Mouse (Mus musculus): ENCODE measurements around the gene Gm39115. TPM values are rescaled to one million over a fixed set of nuclear protein-coding genes. Genes with fewer than 3 reads are reported as not detected.
"Not testable (repeated sequence)": the region's sequence is repeated elsewhere in the genome, so short reads cannot be mapped to it uniquely, and the experiment has no call there.

Gm39115 gene
- polyA plus RNA-seq, 1 experiment, result not detected

DNA sequence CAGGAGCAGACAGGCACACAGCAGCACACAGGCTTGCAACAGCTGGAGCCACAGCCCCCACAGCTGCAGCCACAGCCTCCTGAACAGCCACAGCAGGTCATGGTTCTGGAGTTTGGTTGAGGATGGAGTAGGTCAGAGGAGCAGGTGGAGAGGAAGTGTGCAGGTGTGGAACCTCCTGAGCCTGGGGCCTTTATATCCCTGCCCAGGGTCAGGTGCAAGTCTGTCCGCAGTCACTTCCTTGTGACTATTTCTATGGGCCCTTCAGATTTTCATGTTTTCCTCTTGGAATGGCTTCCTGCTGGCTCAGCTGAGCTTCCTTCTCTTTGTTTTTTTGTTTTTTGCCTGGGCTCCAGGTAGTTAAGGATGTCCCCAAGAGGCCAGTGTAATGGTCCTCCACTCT lies 15.2 kb downstream of the Gm39115 start, which contains the start of gene Gm45618:
Gene Gm45618 (minus strand): TSS at position 101 of the 400 bp plus-strand sequence.
- not testable (repeated sequence) for TF ChIP-seq GATA1 (IDR thresholded peaks at IDR 0.05; ENCODE audit: low read length)

DNA sequence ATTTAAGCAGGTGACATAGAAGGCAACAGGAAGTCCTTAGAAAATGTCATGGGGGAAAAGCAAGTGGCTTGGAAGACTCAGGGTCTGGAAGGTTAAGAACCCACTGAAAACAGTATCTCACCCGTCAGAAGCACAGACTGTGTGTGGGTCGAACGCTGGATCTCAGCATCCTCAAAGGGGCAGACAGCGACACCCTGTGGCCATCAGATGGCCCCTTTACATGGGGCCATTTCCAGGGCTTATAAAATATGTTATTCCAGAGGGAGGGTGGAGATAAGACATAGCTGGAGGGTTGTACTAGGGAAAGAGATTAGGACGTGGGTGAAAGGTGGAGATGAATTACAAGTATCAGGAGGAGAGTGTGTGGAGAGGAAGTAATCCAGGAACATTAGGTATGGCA lies 16.2 kb downstream of the Gm39115 start:
- TF ChIP-seq GATA1 (IDR thresholded peaks at IDR 0.05; ENCODE audit: low read length), result no peak

DNA sequence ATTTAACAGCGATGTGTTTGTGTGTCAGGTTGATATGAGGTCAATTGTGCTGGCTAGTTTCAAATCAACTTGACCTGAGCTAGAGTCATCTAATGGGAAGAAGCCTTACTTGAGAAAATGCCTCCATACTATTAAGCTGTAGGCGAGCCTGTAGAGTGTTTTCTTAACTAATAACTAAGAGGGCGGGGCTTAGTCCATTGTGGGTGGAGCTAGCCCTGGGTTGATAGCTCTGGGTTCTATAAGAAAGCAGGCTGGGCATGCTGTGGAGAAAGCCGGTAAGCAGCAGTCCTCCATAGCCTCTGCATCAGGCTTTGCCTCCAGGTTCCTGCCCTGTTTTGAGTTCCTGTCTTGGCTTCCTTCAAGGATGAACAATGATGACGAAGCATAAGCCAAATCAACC lies 31.1 kb downstream of the Gm39115 start:
- TF ChIP-seq GATA1 (IDR thresholded peaks at IDR 0.05; ENCODE audit: low read length), result no peak

DNA sequence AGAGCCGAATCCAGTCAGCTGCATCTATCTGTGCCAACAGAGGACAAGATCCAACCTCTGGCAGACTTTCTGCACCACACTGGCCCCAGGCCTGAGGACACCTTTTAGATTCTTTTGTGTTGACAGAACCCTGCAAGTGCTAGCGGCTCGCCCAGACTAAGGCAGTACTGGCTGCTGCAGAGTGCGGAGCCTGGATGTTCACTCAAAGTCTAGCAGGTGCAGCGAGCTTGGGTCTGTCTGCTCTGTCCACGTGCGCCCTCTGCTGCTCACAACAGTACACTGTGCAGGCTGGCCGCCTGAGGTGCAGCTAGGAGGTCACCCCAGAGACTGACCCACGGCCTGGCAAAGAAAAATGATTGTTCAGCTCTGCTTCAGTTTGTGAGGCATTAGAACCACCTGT lies 38.1 kb downstream of the Gm39115 start:
- TF ChIP-seq GATA1 (IDR thresholded peaks at IDR 0.05; ENCODE audit: low read length), result no peak

DNA sequence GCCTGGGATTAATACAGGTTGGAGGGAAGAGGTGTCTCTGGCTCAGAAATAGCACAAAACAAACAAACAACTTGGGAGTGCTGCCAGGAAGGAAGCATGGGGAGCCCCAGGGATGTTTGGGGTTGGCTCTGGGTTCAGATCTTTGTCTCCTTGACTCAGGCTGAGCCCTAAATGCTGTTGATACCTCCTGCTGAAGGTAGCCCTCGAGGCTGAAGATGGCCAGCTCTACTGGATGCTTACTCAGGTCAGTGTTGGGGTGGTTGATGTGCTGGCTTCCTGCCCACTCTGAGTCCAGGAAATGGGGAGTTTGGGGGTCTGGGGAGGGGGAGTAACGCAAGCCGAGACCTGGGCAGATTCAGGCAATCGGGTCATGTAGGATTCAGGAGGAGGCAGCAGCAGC lies 39.1 kb downstream of the Gm39115 start:
- no peak for TF ChIP-seq GATA1 (IDR thresholded peaks at IDR 0.05; ENCODE audit: low read length)

DNA sequence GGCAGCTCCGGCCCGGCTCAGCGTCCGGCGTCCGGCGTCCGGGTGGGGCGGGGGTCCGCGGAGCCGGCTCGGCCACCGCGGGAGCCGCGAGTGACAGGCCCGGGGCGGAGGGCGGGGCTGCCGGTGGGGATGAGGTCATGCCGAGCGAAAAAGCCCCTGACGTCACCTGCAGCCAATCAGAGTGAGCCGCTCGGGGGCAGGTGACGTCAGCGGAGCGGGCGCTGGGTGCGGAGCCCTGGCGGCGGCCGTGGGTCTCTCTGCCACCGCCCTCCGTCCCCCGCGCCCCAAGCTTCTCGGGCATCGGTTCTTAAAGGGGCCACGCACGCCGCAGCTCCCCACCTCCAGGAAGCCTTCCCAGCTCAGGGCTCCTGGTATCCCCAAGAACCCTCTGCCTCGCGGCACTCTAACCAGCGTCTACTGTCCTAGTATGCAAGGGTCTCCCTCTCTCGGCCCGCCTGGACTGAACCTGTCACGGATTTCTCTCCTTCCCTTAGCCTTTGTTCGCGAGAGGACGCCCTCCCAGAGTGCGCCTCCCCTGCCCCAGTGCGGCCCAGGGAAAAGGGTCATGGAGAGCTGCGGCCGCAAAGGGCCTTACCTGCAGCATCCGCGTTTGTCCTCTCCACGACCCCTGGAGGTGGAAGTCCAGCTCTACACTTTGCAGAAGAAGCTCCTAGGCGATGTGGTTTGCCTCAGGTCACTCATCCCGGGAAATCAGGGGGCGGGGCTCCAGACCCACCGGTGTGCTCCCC lies 40.5 kb downstream of the Gm39115 start, which contains the start of gene Dusp8:
Gene Dusp8 (minus strand): TSS at position 661 of the 749 bp plus-strand sequence.
- no peak for TF ChIP-seq GATA1 (IDR thresholded peaks at IDR 0.05; ENCODE audit: low read length)

DNA sequence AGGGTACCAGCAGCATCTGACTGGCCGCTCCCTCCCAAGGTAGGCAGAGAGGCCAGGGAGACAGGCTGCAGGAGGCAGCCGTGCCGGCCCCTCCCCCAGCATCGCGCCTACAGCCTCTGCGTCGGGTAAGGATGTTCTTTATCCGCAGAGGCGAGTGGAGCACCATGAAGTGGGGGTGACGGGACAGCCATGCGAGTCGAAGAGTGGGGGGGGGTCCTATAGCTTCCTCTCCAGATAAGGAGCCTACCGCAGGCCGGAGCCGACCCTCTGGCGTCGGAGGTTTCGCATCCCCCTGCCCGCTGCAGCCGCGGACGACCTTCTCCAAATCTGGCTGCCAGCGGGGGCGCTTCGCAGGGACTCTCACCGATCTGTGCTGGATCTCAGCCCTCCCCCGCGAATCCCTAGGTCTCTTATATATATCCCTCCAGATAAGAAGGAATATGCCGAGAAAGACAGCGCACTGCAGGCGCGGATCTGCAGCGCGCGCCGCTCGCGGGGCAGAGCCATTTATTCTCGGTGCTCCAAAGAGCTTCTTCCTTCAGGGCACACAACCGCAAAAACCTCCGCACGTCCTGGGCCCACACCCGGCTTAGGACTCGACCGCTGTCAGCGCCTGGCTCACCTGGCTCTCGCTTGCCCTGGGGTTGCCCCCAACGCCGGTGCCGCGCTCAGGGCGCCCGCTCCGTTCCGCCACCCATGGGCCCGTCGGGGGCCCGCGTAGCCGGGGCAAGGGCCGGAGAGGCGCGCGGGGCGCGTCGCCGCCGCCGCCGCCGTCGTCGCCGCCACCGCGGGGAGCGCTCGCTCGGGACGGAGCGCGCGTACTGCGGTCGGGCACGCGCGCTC lies 41.3 kb downstream of the Gm39115 start:
- no peak for TF ChIP-seq GATA1 (IDR thresholded peaks at IDR 0.05; ENCODE audit: low read length)

DNA sequence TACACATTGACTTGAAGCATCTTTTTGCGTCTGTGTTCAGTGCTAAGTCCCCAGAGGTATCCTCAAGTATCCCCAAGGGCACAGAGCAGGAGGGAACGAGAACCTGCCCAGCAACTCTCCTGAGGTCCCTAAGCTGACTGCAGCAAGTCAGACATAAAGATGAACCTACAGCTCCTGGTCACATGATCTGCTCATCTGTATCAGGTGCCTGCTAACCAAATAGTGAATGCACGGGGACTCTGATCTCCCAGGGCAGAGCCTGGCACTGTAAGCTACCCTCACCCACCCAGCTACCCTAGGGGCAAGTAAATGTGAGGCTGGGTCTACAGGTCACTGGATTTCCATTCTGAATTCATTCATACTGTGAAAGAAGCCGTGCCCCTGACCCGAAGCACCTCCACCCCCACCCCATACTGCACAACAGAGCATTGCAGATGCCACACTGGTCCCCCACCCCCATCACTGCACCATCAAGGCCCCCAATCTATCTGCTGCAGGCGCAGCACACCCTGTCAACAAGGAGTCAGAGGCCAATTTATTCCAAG lies 42.1 kb downstream of the Gm39115 start:
- TF ChIP-seq GATA1 (IDR thresholded peaks at IDR 0.05; ENCODE audit: low read length), result no peak

DNA sequence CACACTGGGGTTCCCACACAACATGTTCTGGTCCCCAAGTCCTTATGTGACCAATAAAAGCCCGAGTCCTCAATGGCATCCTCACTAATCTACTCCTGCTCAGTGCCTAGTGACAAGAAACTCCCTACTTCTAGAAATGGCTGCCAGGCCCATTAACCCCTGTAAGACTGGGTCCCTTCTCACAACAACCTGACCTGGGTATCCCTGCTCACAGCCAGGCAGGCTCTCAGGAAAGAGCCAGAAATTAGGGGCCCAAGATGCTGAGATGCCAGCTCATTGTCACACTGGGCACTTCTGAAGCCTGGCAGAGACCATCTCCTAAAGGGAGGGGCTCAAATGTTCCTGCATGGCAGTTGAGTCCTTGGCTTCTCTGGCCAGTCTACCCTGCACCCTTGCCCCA lies 42.8 kb downstream of the Gm39115 start:
- TF ChIP-seq GATA1 (IDR thresholded peaks at IDR 0.05; ENCODE audit: low read length), result no peak

DNA sequence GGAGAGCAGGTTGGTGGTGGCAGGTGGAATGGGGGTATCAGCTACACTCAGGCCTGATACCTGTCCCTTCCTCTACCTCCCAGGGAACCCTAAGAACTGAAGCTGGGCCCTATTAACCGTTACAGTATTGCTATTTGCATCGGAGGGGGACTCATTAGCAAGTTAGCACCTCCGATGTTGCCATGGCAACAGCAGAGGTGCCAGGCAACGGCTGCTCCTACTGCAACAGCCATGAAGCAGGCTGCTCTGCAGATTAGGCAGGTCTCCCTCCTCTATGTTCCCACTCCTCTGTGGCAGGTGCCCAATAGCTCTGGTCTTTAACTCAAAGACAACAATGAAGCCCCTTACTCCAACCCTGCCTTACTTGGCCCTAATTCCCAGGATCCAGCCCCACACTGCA lies 44.0 kb downstream of the Gm39115 start:
- no peak for TF ChIP-seq GATA1 (IDR thresholded peaks at IDR 0.05; ENCODE audit: low read length)

DNA sequence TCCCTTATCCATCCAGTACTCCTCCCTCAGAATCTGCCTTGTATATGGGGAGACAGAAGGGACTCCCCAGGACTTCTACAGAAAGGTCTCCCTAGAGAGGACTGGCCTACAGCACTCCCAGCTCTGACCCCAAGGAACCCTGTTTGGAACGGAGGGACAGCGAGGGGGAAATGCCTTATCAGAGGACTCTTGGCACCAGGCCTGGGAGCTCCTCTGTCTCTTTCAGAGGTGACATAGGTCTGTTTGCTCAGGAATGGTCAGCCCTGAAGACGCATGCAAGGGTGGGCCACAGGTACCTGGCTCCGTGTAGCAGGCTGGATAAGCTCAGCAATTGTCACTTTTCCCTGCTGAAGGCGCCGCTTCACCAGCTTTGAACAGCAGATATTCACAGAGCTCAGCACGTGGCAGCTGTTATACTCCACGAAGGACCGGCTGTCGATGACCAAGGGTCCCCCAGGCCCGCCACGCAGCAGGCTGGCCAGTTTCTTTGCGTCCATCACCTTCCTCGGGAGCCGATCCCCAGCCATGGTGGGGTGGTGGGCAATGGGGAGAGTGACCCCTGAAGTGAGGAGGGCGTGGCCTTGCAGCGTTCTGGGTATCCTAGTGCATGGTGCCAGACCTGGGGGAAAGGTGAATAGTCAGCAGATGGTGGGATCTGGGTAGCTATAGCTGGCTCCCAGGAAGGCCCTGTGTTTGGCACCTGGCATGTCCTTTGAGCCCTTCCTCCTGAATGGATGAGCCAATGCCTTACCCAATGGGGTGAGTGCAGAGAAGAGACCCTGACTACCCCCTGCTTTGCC lies 46.0 kb downstream of the Gm39115 start:
- no peak for TF ChIP-seq GATA1 (IDR thresholded peaks at IDR 0.05; ENCODE audit: low read length)

DNA sequence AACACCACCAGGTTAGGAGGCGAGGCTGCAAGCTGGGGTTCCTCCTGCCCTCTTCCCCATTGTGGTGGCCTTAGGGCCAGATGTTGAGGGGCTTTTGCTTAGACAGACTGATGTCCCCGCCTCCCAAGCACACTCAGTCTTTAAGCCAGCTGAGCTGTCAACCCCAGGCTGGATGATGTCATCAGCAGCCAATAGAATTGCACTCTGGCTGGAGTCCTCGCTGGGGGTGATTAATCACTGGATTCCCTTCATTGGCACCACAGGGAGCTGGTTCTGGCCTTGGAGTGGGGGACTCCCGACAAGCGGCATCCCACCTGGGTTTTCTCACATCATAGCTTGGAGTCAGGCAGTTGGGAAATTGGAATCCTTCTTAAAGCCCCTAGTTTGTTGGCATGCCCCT lies 46.9 kb downstream of the Gm39115 start:
- no peak for TF ChIP-seq GATA1 (IDR thresholded peaks at IDR 0.05; ENCODE audit: low read length)

DNA sequence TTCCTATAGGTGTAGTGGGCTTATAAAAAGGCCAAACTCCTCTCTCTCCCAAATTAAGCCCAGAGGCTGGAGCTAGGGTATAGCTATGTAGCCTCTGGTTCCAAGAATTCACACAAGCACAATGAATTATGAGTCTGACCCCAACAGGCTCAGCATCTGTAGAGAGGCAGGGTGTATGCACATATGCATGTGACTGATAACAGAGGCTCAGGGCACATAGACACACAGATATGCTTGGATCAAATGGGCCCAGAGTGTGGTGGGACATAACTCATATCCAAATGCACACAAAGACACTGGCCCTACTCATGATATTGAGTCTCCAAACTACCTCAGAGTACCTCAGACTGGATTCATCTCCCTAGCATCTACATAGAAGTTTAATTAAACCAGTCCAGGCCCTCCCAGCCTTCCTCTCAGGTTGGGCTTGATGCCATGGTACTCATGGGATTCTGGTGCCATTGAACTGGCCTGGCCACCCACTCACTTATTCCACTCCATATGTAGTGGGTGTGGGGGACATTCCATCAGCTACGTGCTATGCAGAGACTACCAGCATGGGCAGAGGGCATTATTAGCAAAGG lies 48.7 kb downstream of the Gm39115 start:
- no peak for TF ChIP-seq GATA1 (IDR thresholded peaks at IDR 0.05; ENCODE audit: low read length)

DNA sequence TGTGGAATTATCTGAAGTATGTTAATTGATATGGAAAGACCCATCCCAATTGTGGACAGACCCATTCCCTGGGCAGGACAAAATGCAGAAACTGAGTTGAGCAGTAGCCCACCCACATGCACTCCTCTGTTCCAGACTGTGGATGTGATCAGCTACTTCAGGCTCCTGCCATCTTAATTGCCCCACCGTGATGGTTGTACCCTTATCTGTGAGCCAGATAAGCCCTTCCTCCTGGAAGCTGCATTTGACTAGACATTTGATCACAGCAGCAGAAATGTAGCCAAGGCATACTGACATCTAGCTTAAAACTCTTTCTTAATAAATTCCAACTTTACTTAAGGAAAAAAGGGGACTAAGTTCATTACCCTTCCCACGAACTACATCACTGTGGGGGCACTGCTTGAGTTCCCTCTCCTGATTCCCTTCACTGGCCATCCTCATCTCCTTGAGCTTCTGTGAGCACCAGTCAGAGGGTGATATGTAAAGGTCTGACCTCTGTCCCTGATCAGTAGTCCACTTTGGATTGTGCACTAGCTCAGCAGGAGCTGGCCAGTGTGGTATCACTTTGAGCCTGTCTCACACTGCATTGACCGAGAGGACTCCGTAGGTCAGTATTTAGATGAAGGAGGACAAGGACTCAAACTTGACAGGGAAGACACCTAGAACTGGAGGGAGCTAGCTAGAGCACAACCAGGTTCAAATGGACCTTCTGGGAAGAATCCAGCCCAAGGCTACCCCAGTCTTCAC lies 49.5 kb downstream of the Gm39115 start:
- TF ChIP-seq GATA1 (IDR thresholded peaks at IDR 0.05; ENCODE audit: low read length), result no peak

Other genes with a start within 250 kb of the Gm39115 start
- 62.0 and 70.2 TPM in 2 replicates for gene Tollip, start 217.5 kb downstream of the Gm39115 start, polyA plus RNA-seq (2012)
- gene Brsk2, start 186.3 kb downstream of the Gm39115 start, polyA plus RNA-seq (2012), result 0.02 TPM in 1 of 2 replicates, not detected in the other
- gene Mob2, start 75.0 kb downstream of the Gm39115 start, polyA plus RNA-seq (2012), result 38.6 and 39.4 TPM in 2 replicates
- 0.24 and 0.28 TPM in 2 replicates for gene Dusp8, start 40.2 kb downstream of the Gm39115 start, polyA plus RNA-seq (2012)
- gene Gm45618, start 15.3 kb downstream of the Gm39115 start, polyA plus RNA-seq (2012), result not detected in 2 replicates
- gene Gm45337, start 8.6 kb upstream of the Gm39115 start, polyA plus RNA-seq (2012), result not detected in 2 replicates
- not detected in 2 replicates for gene Gm29735, start 21.1 kb upstream of the Gm39115 start, polyA plus RNA-seq (2012)
- not detected in 2 replicates for gene Gm4553, start 29.7 kb upstream of the Gm39115 start, polyA plus RNA-seq (2012)
- gene Krtap5-2, start 40.0 kb upstream of the Gm39115 start, polyA plus RNA-seq (2012), result not detected in 2 replicates
- not detected in 2 replicates for gene Gm10153, start 54.4 kb upstream of the Gm39115 start, polyA plus RNA-seq (2012)
- gene Krtap5-3, start 65.3 kb upstream of the Gm39115 start, polyA plus RNA-seq (2012), result not detected in 2 replicates
- gene Gm7579, start 75.8 kb upstream of the Gm39115 start, polyA plus RNA-seq (2012), result not detected in 2 replicates
- gene Krtap5-5, start 93.9 kb upstream of the Gm39115 start, polyA plus RNA-seq (2012), result not detected in 2 replicates
- not detected in 2 replicates for gene Gm40460, start 105.0 kb upstream of the Gm39115 start, polyA plus RNA-seq (2012)
- gene Gm2431, start 122.3 kb upstream of the Gm39115 start, polyA plus RNA-seq (2012), result not detected in 2 replicates
- gene Gm4559, start 138.3 kb upstream of the Gm39115 start, polyA plus RNA-seq (2012), result not detected in 2 replicates
- gene Krtap5-1, start 161.1 kb upstream of the Gm39115 start, polyA plus RNA-seq (2012), result not detected in 2 replicates
- not detected in 2 replicates for gene Krtap5-4, start 167.5 kb upstream of the Gm39115 start, polyA plus RNA-seq (2012)
- 0.06 TPM in 1 of 2 replicates, not detected in the other for gene Ifitm10, start 237.7 kb upstream of the Gm39115 start, polyA plus RNA-seq (2012)
- gene Gm49369, start 246.6 kb upstream of the Gm39115 start, polyA plus RNA-seq (2012), result 24.2 and 26.1 TPM in 2 replicates

Measured in G1E-ER4 (cell line).